Mouse (Mus musculus) WW6 (cell line): ENCODE data around the gene Il18rap.
"Not testable (repeated sequence)": the region's sequence is repeated elsewhere in the genome, so short reads cannot be mapped to it uniquely, and the experiment has no call there.

Experiments used
- DNase-seq: peaks from one replicate; pipeline ENCODE4 v3.0.0-alpha.2; 2013; ENCODE audit warnings: low read depth, low spot score

Il18rap gene

DNA sequence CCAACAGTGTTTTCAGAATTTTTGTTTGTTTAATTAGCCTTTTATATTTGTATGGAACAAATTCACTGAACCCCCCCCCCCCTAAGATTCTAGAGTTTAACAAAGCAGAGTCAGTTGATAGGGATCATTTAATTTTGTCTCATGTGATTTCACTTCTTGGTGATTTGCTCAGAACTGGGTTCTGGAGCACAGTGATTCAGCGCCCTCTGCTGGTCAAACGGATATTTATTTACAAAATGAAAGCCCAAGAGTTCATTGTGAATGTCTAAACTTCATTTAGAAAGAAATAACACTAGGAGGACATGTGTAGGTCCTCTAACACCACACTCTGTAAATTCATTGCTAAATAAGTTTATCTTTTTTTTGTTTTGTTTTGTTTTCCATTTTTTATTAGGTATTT, 29.5 kb downstream of the Il18rap start:
- peak; percentile 5 for DNase-seq

DNA sequence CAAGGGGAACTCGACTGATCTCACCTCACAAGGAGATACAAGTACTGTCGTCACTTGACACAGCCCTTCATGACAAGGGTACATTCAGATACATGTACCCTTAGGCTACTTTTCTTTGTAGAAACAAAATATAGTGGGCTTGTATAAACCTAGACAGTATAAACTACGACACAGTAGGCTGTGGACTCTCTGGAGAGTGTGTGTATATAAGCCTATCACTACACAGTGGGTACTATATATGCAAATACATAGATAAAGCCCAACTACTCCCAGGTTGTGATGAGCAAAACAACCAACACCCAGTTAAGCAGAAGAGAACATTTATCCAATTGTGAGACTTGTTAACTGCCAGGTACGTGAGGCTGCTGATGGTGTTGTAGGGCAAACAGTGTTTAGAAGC, 31.5 kb downstream of the Il18rap start:
- DNase-seq: no peak

DNA sequence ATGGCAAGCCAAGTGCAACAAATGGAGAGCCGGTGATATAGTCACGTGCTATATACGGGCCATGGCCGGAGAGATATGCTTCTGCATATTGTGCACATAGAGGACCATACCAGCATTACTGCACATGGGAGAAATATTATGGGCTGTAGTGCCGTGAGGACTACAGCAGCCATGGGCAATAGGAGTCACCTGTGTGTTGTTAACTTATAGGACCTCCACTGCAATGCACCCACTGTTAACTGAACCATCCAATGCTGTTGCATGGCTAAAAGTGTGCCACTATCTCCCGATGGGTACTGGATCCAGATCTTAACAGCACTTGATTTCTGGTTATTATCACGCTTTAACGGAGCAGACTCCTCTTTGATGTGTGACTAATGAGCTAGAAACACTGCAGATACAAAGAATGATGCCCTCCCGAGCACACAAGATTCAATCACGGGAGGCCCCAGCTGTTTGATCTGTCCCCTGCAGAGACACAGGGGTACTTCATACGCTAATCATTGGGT, 32.0 kb downstream of the Il18rap start:
- no peak for DNase-seq

DNA sequence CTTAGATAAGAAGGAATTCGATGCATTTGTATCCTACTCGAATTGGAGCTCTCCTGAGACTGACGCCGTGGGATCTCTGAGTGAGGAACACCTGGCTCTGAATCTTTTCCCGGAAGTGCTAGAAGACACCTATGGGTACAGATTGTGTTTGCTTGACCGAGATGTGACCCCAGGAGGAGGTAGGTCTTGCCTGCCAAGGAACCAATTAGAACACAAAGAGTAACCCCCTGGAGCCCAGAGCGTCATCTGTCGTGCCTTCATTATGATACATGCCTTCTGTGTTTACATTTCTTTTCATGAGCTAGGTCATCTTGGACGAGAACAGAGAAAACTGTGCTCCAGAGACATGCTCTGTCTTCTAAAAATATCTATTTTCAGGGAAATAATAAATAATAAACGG, 32.6 kb downstream of the Il18rap start:
- DNase-seq: no peak

DNA sequence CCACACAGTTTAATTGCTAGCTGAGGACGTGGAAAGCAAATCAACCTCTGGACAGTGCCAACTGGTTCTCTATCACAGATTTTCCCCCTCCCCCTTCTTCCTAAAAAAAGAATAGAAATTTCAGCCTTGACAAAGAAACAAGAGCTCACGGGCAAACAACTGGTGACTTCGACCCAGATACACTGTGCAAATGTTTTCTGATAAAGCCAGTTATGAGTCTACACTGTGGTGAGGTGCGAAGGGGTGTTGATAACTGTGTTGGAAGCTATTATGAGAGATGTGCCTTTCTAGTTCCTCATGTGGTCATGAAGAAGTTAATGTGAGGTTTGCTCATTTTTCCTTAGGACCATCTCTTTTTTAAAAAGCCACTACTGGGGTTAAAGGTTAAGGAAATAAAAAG, 54.2 kb downstream of the Il18rap start:
- no peak for DNase-seq

DNA sequence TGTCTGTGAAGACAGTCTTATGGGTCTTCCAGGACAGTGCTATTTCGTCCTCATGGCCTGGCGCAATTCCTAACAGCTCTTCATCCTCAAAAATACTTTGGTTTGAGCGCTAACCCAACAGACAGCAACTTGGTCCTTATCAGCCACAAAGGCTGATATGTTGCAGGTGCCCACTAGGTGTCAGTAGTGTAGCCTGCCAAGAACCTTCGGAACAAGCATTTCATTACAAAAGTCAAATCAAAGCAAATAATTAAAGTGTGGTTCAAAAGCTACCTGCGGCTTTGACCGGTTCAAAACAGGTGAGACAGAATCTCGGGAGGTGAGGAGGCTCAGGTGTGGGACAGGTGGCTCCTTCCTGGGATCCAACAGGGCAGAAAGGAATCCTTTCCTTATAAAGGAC, 64.6 kb downstream of the Il18rap start, which contains the start of gene Slc9a4:
TSS of gene Slc9a4 (plus strand) at position 298 of the 400 bp plus-strand sequence.
- DNase-seq: peak; percentile 14

DNA sequence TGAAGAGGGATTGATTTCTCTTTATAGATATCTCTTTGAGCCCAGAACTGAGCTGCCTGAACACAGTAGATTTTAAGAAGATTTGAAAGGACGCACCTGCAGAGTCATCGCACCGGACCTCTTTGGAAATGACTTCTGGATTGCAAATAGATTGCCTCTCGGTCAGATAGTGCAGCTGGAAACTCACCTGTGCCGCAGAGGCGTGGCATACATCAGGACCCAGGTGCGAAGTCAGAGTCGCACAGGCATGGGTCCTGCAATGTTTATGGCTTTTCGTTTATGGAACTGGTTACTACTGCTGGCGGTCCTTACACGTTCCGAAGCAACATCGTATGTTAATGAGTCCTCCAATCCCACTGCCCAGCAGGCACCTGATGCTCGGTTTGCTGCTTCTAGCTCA, 65.1 kb downstream of the Il18rap start:
- no peak for DNase-seq

DNA sequence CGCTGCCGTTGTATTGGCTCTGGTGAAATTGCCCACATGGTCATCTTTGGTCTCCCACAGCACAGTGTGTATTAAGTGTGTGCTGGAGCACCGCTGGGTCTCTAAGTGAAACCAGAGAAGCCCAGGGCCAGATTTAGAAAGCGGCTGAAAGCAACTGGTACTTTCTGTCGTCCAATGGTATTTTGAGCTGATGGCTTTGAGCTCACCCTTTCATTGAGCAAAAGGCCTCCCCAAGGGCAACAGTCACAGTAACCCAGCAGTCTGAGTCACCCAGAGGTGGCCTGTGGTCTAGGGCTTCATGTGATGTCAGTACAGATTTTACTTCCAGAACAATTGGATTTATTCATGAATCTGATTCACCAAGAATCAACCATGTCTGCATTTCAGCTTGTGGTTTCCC, 71.6 kb downstream of the Il18rap start:
- no peak for DNase-seq

DNA sequence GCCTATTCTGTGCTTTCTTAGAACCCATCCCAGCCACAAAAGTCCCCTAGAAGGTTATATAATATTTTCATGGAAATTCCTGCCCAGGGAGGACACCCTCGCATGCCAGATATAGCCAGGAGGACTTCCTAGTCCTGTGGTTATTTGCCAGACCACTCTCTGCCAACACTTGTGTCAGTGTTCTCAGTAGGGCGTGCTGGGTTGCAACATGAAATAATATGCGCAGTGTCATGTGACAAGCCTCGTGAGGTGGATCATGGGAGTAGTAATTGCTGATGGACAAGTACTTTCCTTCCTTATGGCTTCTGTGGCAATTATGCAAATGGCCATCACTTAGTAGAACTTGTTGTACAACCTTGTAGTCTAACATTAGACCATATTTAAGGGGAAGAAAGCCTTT, 75.8 kb downstream of the Il18rap start:
- DNase-seq: no peak

DNA sequence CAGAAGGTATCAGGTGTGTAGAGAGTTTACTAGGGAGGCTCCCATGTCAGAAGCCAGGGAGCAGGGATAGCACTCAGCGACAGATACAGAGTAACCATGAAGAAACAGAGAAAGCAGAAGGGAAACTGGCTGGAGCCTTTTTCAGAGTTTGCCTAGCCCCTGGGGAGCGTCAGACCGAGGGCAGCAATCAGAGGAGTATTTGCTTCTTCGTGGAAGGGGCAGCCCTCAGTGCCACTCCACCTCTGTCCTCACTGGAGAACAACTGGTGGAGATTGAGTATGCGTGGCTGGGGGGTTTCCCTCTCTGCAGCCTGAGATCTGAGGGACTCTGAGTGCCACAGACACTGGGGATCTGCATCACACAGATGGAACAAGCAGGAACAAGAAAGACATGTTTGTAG, 82.7 kb downstream of the Il18rap start:
- DNase-seq: no peak

DNA sequence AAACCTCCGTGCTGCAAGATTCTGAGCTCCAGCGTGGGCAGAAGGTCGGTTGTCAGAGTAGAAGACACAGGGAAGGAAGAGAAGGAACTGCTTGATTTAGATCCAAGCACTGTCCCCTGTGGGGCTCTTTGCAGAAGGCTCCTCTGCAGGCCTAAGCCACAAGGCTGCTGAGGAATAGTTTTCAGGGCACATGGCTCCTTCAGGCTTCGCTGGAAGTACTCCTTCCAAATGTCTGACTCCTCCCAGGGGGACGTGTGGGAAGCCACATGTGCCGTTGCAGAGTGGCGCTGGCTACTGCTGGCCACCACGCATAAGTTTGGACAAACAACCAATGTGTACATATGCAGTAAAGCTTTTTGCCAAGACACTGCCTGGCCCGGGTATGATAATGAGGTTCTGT, 84.5 kb downstream of the Il18rap start:
- not testable (repeated sequence) for DNase-seq

DNA sequence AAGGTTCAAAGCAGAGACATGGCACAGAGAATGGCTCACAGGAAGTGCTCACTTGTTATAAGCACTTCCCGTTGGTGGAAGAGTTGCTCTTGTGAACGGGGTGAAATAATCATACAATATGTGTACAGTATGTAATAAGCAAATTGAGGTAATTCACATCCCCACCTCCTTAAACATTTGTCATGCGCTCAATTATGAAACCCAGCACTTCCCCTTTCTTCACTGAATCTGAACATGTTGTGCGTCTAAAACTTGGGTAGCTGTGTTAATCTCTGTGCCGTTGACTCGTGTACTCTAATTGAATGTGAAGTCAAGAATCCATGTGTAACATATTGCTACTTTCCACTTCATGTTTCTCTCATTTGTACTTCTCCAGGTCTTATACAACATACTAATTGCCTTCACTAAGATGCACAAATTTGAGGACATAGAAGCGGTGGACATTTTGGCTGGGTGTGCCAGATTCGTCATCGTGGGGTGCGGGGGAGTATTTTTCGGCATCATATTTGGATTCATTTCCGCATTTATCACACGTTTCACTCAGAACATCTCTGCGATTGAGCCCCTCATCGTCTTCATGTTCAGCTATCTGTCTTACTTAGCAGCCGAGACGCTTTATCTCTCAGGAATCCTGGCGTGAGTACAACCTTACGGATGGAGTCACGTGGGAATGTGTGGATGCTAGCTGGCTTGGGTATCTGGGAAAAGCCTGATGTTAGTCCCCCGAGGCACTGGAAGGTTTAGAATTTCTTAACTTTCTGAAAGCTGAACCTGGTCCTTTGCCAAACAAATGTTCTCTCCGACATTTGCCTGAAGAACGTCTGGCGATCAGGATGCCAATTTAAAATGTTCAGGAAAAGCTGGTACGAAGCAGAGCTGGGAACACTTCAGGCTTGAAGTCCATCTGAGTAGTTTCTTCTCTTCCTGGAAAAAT, 85.5 kb downstream of the Il18rap start:
- DNase-seq: no peak
